Mouse (Mus musculus) cortical plate, adult 2 months (tissue): ENCODE measurements around the gene Ctnnbl1. TPM values are rescaled to one million over a fixed set of nuclear protein-coding genes. Genes with fewer than 3 reads are reported as not detected.
A peak's percentile ranks its signal among the peaks of the same experiment; 100 is the strongest.

ENCODE experiments used
- H3K27ac ChIP-seq: fragments of 200-500 bp; 2 replicates; pipeline ENCODE4 v1.5.1; 2012; ENCODE audit warnings: low read length, control low read depth, inconsistent platforms; ENCODE audit not compliant: insufficient read depth
- H3K4me1 ChIP-seq: fragments of 200-500 bp; 2 replicates; pipeline ENCODE4 v1.6.1; 2011; ENCODE audit warnings: low read length; ENCODE audit not compliant: control insufficient read depth, insufficient read depth
- H3K4me3 ChIP-seq: fragments of 200-500 bp; 2 replicates; pipeline ENCODE4 v1.5.1; 2011; ENCODE audit warnings: mild to moderate bottlenecking, low read length, control low read depth; ENCODE audit not compliant: insufficient read depth
- CTCF ChIP-seq: fragments of 200-500 bp; IDR thresholded peaks from 2 replicates; pipeline ENCODE4 v1.5.1; 2011; ENCODE audit warnings: mild to moderate bottlenecking, control low read depth, low read length; ENCODE audit not compliant: insufficient read depth; ENCODE audit errors: extremely low read depth
- POLR2A ChIP-seq: fragments of 200-500 bp; IDR thresholded peaks from 2 replicates; pipeline ENCODE4 v1.6.1; 2011; ENCODE audit warnings: mild to moderate bottlenecking, low read length, control low read depth; ENCODE audit not compliant: insufficient read depth; ENCODE audit errors: extremely low read depth
- polyA plus RNA-seq: library from polyadenylated mRNA; depleted of rRNA; stranded (reverse); fragments of >200 nt; gene quantifications from 2 replicates; pipeline ENCODE4 v1.2.3, GENCODE M21; 2012

Ctnnbl1 gene
- polyA plus RNA-seq, 1 experiment = 25.8 TPM

DNA sequence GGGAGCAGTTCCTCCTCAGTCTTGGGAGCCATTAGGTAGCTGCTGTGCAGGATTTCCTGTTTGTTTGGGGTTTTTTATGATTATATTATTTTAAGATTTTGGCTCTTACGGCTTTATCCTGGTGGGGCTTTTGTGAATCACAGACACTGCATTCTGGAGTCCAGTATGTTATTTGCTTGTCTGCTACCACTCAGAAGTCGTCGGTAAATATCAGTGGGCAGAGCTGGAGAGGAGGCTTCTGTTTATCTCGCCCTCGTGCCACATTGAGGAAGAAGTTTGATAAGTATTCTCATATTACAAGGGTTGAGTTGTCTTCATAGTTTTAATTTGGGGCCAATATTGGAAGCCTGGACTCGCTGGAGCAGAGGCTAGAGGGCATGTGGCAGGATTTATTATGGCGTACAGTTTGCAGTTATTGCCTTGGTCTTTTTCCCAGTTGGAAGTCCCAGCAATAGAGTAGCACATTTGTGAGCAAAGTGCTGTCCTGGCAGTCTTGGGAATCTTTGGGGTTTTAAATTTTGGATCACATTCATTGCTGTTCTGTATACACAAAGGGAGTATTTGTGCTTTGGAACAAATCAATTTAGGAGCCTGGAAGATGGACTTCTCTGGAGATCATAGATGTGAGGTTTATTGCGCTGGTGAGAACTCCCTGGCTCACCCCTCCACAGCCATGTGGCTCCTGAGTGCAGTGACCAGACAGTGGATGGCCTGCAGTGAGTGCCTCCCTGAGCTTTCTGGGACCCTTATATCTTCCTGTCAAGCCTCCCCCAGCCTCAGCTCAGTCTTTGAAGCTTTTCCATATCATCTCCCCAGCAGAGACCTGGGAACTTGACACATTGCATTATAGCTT, 64.5 kb downstream of the Ctnnbl1 start:
- no peak overlapping the region; the same call in 1 of the 2 replicates for H3K27ac ChIP-seq
- no peak for TF ChIP-seq CTCF
- TF ChIP-seq POLR2A = no peak
- peaks cover 13% of the 10 kb centered on the region for H3K4me1 ChIP-seq
- no peak overlapping the region for H3K4me3 ChIP-seq

DNA sequence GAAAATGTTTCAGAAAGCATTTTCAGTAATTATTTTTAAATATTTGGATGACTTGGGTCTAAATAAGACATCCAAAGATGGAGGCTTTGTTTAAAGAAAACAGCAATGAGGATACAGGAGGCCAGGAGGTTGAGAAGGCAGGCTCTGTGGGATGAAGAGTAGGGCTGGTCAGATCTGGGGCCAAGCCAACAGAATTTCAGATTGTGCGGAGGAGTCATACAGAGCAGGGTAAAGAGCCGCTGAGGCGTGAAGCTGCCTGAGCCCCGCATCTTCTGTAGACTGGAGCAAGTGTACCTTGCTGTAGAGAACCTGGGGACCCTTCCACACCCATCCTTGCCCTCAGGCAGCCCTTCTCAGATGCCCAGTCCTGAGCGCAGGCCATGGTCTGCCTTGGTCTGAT, 65.5 kb downstream of the Ctnnbl1 start:
- no peak overlapping the region for H3K27ac ChIP-seq
- TF ChIP-seq POLR2A (no peak), CTCF (no peak)
- H3K4me3 ChIP-seq = no peak overlapping the region
- H3K4me1 ChIP-seq = peaks cover 17% of the 10 kb centered on the region

DNA sequence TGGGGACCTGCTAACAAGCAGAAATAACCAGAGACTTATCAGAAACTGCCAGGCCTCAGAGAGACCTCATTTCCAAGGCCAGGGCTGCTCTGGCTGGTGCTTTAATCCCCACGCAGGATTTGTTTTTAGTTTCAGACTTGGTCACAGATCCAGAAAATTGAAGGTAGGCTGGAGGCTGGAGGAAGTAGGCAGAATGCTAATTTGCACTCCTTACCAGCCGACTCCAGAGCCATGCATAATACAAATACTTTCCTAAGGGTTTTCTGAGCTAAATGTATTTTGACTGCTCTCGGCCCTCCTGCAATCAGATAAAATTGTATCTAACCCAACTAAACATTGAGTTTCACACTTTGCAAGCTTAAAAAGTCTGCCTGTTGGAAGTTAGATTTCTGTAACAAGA, 67.2 kb downstream of the Ctnnbl1 start:
- peaks cover 23% of the 10 kb centered on the region for H3K4me1 ChIP-seq
- H3K4me3 ChIP-seq = no peak overlapping the region
- 0 out of 2 replicates have a peak overlapping the region, but pooled peaks have one; percentile 8 for H3K27ac ChIP-seq
- TF ChIP-seq POLR2A (no peak), CTCF (no peak)

- H3K4me3 ChIP-seq = no peak overlapping the region
- TF ChIP-seq CTCF (no peak), POLR2A (no peak)
- H3K27ac ChIP-seq = no peak overlapping the region
- H3K4me1 ChIP-seq = peaks cover 23% of the 10 kb centered on the region
Observed at GRCm38 (mm10) chr2:157805091-157805490, 67.9 kb downstream of the Ctnnbl1 start.

- H3K4me3 ChIP-seq = no peak overlapping the region
- no peak for TF ChIP-seq POLR2A
- no peak for TF ChIP-seq CTCF
- peaks cover 23% of the 10 kb centered on the region for H3K4me1 ChIP-seq
- H3K27ac ChIP-seq = no peak overlapping the region
Observed at GRCm38 (mm10) chr2:157807076-157807475, 69.9 kb downstream of the Ctnnbl1 start.

DNA sequence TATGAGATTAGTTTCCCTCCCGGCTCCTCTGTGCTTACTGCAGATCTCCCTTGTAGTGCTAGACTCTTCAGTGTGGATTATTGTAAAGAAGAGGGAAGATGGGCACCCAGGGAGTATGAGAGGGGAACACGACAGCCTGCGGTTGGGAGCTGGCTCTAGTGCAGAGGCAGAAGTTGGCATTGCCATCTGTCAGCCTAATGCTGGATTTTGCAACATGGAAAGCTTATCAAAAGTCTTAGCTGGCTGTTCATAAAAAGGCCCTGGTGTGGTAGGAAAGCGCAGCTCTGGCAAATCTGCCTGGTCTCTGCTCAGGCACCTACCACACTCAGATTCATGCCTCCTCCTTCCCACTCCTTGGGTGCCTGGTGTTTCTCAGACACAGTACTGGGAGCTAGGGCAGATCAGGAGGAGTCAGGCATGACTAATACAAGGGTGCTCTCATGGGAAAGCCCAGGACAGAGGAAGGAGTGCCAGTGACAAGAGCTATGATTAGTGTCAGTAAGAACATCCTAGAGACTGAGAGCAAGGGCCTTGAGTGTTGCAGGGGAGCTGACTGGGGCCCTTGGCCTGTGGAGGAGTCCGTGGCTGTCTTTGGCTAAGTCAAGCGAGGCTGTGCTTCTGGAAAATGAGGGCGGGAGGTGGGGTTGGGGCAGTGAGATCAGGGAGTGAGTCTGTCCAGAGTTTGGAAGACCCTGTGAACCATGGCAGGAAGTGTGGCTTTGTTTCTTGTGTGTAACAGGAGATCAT, 70.6 kb downstream of the Ctnnbl1 start:
- TF ChIP-seq CTCF (no peak), POLR2A (no peak)
- Histone ChIP-seq H3K4me3 (no peak overlapping the region), H3K27ac (no peak overlapping the region), H3K4me1 (peaks cover 23% of the 10 kb centered on the region)

GRCm38 (mm10) chr2:157808368-157808923, 71.2 kb downstream of the Ctnnbl1 start:
- Histone ChIP-seq H3K4me3 (no peak overlapping the region), H3K27ac (no peak overlapping the region), H3K4me1 (peaks cover 21% of the 10 kb centered on the region)
- no peak for TF ChIP-seq POLR2A
- no peak for TF ChIP-seq CTCF

DNA sequence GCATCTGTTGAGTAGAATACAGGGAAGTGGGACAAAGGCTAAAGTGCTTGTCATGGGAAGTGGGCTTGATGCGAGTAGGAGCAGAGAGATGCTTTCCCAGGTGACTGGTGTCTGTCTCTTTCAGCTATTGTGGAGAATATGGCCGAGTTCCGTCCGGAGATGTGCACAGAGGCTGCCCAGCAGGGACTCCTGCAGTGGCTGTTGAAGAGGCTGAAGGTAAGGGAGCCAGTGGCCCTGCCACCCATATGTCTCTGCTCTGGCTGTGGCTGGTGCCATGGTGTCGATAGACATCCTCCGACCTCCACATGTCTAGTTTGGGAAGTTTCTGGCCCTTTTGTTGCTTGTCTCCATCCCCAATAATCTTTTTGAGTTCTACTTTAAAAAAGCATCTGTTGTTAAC, 72.1 kb downstream of the Ctnnbl1 start:
- no peak for TF ChIP-seq CTCF
- TF ChIP-seq POLR2A = no peak
- Histone ChIP-seq H3K4me3 (no peak overlapping the region), H3K27ac (no peak overlapping the region)

GRCm38 (mm10) chr2:157810749-157811148, 73.5 kb downstream of the Ctnnbl1 start:
- Histone ChIP-seq H3K27ac (no peak overlapping the region), H3K4me1 (peaks cover 10% of the 10 kb centered on the region), H3K4me3 (no peak overlapping the region)
- TF ChIP-seq POLR2A (no peak), CTCF (no peak)

More for the DNA sequence above, 72.1 kb downstream of the Ctnnbl1 start:
- peaks cover 16% of the 10 kb centered on the region for H3K4me1 ChIP-seq

DNA sequence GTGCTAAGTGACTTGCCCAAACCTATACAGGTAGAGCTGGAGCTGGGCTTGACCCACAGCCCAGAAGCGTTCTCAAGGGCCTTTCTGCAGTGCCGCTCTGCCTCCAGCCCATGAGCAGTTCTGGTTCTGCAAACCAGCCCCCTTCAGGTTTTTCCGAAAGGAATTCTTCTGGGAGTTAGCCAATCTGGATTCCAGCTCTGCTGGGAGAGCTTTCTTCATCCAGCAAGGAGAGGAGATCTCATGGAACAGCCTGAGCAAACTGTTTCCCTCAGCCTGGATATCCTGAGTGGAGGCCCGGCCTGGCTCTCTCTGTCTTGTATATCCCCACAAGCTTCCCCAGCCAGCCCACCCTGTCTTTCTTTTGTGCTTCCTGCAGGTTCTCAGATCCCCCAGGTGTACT, 75.9 kb downstream of the Ctnnbl1 start:
- H3K4me3 ChIP-seq = no peak overlapping the region
- H3K4me1 ChIP-seq = peaks cover 2% of the 10 kb centered on the region
- H3K27ac ChIP-seq = no peak overlapping the region
- TF ChIP-seq POLR2A = no peak
- no peak for TF ChIP-seq CTCF
